Mouse (Mus musculus): ENCODE measurements around the gene Myoz1.
A peak's percentile ranks its signal among the peaks of the same experiment; 100 is the strongest.
"Not testable (repeated sequence)": the region's sequence is repeated elsewhere in the genome, so short reads cannot be mapped to it uniquely, and the experiment has no call there.

Gene Myoz1

GRCm38 (mm10) chr14:20656361-20656760 is at the start of gene Myoz1:
Gene Myoz1, minus strand, starts transcription at chr14:20656540.
- DNase-seq (ENCODE audit: low read depth, low spot score), result no peak

- not testable (repeated sequence) for DNase-seq (ENCODE audit: low read depth, low spot score)
Observed at GRCm38 (mm10) chr14:20703461-20703860, 47.1 kb upstream of the Myoz1 start.

DNA sequence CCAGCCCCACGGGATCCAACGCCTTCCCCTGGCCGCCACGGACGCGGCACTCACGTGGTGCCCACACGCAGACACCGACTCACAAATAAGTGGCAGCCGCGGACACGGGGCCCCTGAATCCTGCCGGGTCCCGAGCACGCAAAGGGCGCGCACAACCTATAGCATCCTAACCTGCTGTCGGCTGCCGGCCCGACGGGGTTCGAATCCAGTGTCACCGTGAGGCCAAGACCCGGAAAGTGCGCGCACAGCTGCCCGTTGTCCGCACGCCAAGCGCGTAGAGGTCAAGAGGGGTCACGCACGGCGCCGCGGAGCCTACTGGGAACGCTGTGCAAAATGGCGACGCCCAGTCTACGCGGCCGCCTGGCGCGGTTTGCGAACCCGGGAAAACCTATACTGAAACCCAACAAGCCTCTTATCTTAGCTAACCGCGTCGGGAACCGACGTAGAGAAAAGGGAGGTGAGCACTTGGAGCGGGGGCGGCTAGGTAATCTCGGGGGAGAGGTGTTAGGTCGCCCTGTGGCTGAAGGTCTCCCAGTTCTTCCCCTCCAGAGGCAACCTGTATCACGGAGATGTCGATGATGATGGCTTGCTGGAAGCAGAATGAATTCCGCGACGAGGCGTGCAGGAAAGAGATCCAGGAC is 46.5 kb upstream of the Myoz1 start, which contains the start of gene Chchd1:
Gene Chchd1, plus strand, starts transcription at position 266 of the 641 bp plus-strand sequence.
- peak; percentile 75 for DNase-seq (ENCODE audit: low read depth, low spot score)

DNA sequence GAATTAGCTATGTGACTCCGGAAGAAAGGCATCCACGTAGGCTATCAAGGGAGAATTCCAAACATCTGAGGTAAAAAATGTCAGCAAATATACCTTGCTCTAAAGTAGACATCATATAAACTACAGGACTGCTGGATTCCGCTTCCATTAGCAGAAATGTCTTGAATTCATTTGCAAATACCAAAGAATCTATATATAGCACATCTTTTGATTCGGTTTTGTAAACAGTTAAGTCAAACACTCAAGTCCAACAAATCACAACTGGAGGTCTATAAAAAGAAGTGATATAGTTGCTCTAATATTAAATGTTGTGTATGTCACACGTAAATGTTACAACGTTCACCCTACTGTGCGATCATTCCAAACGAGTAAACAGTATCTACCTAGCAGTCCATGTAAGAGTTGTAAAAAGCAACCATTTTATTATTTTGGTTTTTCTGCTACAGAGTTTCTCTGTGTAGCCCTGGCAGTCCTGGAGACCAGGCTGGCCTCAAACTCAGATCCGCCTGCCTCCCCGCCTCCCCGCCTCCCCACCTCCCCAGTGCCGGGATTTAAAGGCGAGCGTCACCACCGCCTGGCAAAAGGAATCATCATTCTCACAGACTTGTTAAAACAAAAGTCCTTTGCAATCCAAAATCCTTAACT is 45.9 kb upstream of the Myoz1 start:
- DNase-seq (ENCODE audit: low read depth, low spot score), result no peak

GRCm38 (mm10) chr14:20701554-20701953 is 45.2 kb upstream of the Myoz1 start:
- DNase-seq (ENCODE audit: low read depth, low spot score), result no peak

DNA sequence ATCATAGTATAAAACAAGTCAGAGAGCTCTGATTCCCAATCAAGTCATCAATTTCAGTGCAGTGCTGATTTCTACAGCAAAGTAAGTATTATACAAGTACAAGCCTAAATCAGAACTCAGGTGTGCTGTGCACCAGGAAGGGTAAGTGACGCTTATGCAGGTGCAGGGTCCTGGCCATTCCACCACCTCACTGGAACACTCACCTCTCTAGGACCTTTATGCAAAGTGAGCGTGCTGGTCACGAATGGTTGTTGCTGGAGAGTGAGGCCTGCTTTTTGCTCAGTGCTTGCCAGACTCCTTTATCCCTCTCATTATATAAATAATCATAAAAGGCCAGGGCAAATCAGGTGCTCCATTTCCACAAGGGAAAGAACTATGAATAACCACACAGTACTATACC is 44.0 kb upstream of the Myoz1 start:
- DNase-seq (ENCODE audit: low read depth, low spot score), result no peak

GRCm38 (mm10) chr14:20698515-20698914 is 42.2 kb upstream of the Myoz1 start:
- no peak for DNase-seq (ENCODE audit: low read depth, low spot score)

DNA sequence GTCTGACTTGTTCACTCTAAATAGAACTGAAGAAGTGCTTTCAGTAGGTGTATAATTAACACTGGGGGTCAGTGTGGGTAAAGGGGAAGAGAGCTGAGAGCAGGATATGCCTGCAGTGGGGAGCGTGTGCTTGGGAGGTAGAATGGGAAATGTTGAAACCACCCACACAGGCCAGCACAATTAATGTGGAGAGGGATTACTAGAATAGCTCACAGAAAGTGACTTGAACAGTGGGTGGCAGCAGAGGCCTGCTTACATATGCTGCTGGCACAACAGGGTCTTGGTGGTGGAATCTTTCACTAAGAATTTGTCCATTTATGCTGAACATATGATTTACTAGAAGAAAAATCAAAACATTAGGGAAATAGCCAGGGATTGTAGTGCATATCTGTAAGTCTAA is 40.6 kb upstream of the Myoz1 start:
- no peak for DNase-seq (ENCODE audit: low read depth, low spot score)

DNA sequence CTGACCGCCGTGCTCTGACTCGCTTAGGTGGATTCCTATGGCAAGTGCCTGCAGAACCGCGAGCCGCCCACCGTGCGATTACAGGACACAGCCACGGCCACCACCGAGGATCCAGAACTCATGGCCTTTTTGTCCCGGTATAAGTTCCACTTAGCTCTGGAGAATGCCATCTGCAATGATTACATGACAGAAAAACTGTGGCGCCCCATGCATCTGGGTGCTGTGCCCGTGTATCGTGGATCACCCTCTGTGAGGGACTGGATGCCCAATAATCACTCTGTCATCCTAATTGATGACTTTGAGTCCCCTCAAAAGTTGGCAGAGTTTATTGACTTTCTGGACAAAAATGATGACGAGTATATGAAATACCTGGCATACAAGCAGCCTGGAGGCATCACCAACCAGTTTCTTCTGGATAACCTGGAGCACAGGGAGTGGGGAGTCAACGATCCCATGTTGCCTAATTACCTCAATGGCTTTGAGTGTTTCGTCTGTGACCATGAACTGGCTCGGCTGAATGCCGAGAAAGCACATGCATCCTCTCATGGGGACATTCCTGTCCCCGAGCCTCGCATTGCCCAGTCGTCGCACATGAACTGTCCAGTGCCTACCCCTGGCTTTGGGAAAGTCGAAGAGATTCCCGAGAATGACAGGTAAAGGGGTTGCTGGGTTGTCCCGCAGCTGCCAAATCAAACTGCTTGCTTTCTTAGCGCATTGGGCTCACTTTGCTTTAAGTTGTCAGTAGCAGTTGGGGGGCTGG is 39.6 kb upstream of the Myoz1 start:
- no peak for DNase-seq (ENCODE audit: low read depth, low spot score)

DNA sequence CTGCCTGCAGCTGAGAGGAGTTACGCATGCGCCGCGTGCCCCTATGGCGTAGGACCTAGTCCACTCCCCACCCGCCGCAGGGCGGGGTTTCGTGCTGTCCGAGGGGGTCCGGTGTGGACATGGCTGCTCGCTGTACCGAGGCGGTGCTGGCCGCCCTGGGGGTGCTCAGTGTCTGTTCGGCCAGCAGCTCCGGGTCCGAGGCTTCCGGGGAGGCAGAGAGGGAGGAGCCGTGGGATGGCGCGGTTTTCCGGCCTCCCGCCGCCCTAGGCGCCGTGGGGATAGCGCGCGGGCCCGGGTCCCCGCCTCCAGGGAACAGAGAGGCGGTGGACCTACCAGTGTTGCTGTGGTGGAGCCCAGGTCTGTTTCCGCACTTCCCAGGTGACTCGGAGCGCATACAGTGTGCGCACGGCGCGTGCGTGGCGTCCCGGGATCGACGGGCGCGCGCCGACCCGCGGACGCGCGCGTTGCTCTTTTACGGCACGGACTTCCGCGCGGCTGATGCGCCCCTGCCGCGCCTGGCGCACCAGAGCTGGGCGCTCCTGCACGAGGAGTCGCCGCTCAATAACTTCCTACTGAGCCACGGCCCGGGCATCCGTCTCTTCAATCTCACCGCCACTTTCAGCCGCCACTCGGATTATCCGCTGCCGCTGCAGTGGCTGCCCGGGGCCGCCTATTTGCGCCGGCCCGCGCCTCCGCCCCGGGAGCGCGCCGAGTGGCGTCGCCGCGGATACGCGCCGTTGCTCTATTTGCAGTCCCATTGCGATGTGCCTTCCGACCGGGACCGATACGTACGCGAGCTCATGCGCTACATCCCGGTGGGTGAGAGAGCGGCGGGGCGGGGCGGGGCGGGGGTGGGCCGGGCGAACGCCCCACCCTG is 38.8 kb upstream of the Myoz1 start, which contains the start of gene Fut11:
Gene Fut11, plus strand, starts transcription at position 85 of the 877 bp plus-strand sequence.
- DNase-seq (ENCODE audit: low read depth, low spot score), result peak; percentile 65

GRCm38 (mm10) chr14:20694185-20694883 is 38.0 kb upstream of the Myoz1 start:
- DNase-seq (ENCODE audit: low read depth, low spot score), result no peak

- no peak for DNase-seq (ENCODE audit: low read depth, low spot score)
Observed at GRCm38 (mm10) chr14:20693589-20694101, 37.3 kb upstream of the Myoz1 start.

GRCm38 (mm10) chr14:20691772-20692171 is 35.4 kb upstream of the Myoz1 start:
- DNase-seq (ENCODE audit: low read depth, low spot score), result no peak

DNA sequence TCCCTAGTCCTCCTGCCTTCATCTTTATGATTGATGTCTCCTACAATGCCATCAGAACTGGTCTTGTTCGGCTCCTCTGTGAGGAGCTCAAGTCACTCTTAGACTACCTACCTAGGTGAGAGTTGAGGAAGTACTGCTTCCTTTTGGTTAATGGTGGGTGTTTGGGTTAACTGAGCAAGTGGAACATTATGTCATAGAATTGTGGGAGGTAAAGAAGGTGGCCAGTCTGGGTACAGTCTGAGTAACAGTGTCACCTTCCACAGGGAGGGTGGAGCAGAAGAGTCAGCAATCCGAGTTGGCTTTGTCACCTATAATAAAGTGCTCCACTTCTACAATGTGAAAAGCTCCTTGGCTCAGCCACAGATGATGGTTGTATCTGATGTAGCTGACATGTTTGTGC is 32.7 kb upstream of the Myoz1 start:
- no peak for DNase-seq (ENCODE audit: low read depth, low spot score)

- no peak for DNase-seq (ENCODE audit: low read depth, low spot score)
Observed at GRCm38 (mm10) chr14:20686576-20686975, 30.2 kb upstream of the Myoz1 start.

- no peak for DNase-seq (ENCODE audit: low read depth, low spot score)
Observed at GRCm38 (mm10) chr14:20682498-20682897, 26.2 kb upstream of the Myoz1 start.

DNA sequence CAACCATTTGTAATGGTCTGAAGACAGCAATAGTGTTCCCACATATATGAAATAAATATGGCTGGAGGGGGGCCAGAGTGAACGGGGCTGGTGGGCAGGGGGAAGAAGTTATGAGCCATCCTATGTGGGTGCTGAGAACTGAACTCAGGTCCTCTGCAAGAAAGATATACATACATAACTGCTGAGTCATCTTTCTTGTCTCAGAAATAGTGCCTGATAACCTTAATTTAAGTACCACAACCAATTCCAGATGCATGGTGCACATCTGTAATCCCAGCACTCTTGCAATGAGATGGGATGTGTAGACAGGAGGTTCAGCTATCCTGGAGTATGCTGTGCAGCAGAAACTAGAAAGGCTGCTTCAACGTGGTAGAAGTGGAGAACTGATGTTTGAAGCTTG is 25.4 kb upstream of the Myoz1 start:
- no peak for DNase-seq (ENCODE audit: low read depth, low spot score)

DNA sequence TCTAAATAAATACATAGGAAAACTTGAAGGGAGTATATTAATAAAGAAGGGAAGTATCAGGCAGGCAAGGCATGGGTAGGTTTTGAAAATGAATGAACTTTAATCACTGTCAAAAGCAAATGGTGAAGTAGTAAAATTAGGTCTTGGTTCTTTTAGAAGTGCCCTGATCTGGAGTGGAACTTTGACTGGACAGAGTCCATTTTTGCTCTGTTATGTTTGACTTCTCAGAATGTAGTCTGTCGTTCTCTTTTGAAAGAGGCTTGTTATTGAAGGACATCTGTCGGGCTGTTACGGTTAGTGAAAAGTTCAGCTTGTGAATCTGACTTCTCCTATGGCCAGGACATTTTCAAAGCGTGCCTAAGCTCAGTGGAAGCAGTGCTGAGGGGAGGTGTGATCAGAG is 21.6 kb upstream of the Myoz1 start:
- DNase-seq (ENCODE audit: low read depth, low spot score), result no peak

- peak; percentile 99 for DNase-seq (ENCODE audit: low read depth, low spot score)
Observed at GRCm38 (mm10) chr14:20674064-20674833, 17.9 kb upstream of the Myoz1 start, which contains the start of gene Sec24c. Gene Sec24c, plus strand, starts transcription at chr14:20674308.

GRCm38 (mm10) chr14:20673735-20674063 is 17.4 kb upstream of the Myoz1 start:
- DNase-seq (ENCODE audit: low read depth, low spot score), result no peak
